Mouse (Mus musculus) thymus, adult 2 months (tissue): ENCODE data around the gene Maml3.

Source experiments
- CTCF ChIP-seq: fragments of 200-500 bp; IDR thresholded peaks from 2 replicates; pipeline ENCODE4 v1.5.1; 2012; ENCODE audit warnings: mild to moderate bottlenecking, control low read depth, low read length, moderate library complexity, borderline replicate concordance; ENCODE audit not compliant: control insufficient read depth, poor library complexity, insufficient read depth; ENCODE audit errors: extremely low read depth
- POLR2A ChIP-seq: fragments of 200-500 bp; IDR thresholded peaks from 2 replicates; pipeline ENCODE4 v1.6.1; 2012; ENCODE audit warnings: mild to moderate bottlenecking, low read length, control low read depth, moderate library complexity; ENCODE audit not compliant: control insufficient read depth, poor library complexity, insufficient read depth; ENCODE audit errors: extremely low read depth

GRCm38 (mm10) chr3:51741824-51742223, 363.1 kb downstream of the Maml3 start:
- no peak for TF ChIP-seq CTCF
- TF ChIP-seq POLR2A: no peak
